Mouse (Mus musculus) left cerebral cortex, adult 2 months (tissue): ENCODE results near the gene Npl. TPM values are rescaled to one million over a fixed set of nuclear protein-coding genes. Genes with fewer than 3 reads are reported as not detected.

Experiments
- DNase-seq, 2 experiments: peaks; one replicate each; pipeline ENCODE4 v3.0.0; 2021 to 2022; ENCODE audit warnings: low spot score in 2 of 2, mixed read lengths in 1 of 2; ENCODE audit errors: extremely low spot score in 1 of 2
- H3K27ac ChIP-seq: fragments of 200-600 bp; 2 replicates; pipeline ENCODE4 v1.8.1; 2022
- H3K4me3 ChIP-seq: fragments of 200-600 bp; 2 replicates; pipeline ENCODE4 v1.8.1; 2022
- CTCF ChIP-seq: fragments of 200-600 bp; IDR thresholded peaks from 2 replicates; pipeline ENCODE4 v1.8.1; 2022; ENCODE audit warnings: antibody characterized with exemption, mild to moderate bottlenecking, moderate library complexity
- intact Hi-C: fragments of 180-260 bp; cut with DNase I; formaldehyde crosslinking; loops from one replicate; pipeline ENCODE4 v1.15.1; 2025
- long read RNA-seq, 2 experiments: library from polyadenylated mRNA; stranded (forward); transcript quantifications; one replicate each; pipeline ENCODE4 v2.0.0; 2021; ENCODE audit warnings: borderline mapping rate in 2 of 2
- total RNA-seq, 2 experiments: library from RNA; stranded (reverse); gene quantifications; 2 replicates each; pipeline ENCODE4 v1.2.3; 2021

Npl gene
- 1 to 10 TPM; 5.4 to 6.0 TPM for total RNA-seq
- long read RNA-seq, experiment 1, transcript Npl-201 (12 exons, 1,735 nt) = major isoform, 8 of 9 reads
- long read RNA-seq, experiment 1, partial matches to known transcripts = 0 of 9 reads
- long read RNA-seq, experiment 1, other reads (novel, unspliced or antisense) = 1 of 9 reads
- long read RNA-seq, experiment 2, partial matches to known transcripts = 1 of 3 reads
- long read RNA-seq, experiment 2, other reads (novel, unspliced or antisense) = 1 of 3 reads

DNA sequence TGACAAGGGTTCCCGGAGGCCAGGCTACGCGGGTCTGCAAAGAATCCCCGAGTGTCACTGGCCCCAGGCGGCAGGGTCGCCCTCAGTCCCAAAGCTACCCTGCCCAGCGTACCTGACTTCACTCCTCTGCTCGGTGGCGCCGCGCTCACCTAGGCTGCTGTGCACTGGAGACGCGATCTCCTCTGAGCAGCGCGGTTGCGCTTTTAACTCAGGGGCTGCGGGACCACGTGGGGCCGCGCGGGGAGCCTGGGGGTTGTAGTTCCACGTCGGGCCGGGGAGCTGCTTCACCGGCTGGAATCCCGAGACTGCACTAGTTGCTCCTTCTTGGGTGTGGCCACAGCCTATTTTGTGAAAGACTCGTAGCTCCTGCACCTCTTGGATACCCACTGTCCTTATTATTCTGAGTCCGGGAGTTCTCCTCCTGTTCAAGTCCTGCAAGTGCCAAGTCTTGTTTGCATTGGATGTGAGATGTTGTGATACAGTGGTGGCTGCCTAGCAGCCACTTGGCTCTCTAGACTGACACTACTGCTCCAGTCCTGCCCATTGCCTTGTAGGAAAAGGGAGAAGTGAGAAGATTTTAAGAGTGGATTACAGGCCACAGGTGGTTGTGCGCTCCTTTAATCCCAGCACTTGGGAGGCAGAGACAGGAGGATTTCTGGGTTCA is at the start of gene Npl:
Npl (minus strand) TSS at position 510 of the 664 bp plus-strand sequence.
- TF ChIP-seq CTCF = peak; percentile 28
- peak within 1 kb of the TSS; percentile 65 for H3K4me3 ChIP-seq
- peak within 1 kb of the TSS; percentile 75; the same call in 1 of the 2 replicates for H3K27ac ChIP-seq
- intact Hi-C loops = no loop called here
- DNase-seq = peak; percentile 82 to 84

DNA sequence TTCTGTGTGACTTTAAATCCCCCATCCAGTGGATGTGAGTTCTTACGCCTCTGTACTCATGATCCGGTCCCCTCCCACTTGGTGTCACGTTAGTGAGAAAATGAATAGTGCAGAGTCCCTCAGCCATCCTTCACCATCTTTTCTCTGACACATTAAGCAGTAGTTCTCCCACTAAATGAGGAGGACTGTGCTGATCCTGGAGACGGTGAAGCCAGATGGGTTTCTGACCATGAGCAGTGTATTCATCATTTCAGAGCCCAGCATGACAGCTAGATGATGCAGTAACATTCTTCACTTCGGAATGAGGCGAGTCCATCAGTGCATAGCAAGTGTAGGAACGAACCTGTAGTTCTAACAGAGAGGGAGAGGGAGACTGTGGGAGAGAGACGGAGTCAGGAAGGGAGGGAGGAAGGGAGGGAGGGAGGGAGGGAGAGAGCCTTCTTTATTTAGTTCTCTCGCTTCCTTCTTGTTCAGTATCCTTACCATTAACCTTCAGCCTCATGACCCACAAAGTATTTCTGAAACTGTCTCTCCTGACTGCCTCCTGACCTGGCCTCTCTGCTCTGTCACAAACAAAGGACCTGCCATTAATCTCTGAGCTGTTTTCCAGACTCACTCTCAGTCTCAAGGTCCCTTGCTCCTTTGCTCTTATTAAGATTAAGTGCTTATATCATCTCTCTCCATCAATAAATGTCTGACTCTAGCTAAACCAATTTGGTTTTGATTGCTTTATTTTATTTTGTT is 49.6 kb upstream of the Npl start:
- no peak for DNase-seq
- Histone ChIP-seq H3K4me3 (no peak overlapping the region), H3K27ac (no peak overlapping the region)
- TF ChIP-seq CTCF = no peak
- intact Hi-C loops = no loop called here

GRCm38 (mm10) chr1:153598773-153599172 is 48.9 kb upstream of the Npl start:
- H3K4me3 ChIP-seq = no peak overlapping the region
- DNase-seq = no peak
- intact Hi-C loops = no loop called here
- no peak for TF ChIP-seq CTCF
- H3K27ac ChIP-seq = no peak overlapping the region

DNA sequence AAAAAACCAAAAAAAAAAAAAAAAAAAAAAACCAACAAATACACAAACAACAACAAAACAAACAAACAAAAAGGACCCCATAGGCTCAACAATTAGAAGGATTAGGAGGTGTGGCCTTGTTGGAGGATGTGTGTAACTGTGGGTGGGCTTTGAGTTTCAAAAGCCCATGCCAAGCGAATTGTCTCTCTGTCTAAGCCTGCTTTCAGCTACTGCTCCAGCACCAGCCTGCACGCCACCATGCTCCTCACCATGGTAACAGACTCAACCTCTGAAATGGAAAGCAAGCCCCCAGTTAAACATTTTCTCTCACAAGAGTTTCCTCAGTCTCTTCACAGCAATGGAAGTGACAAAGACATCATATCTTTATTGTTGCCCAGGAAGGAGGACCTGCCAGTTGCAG is 43.8 kb upstream of the Npl start:
- DNase-seq = no peak
- TF ChIP-seq CTCF = no peak
- intact Hi-C loops = loop anchor here (2.0 kb wide), 1 partner anchor 27 kb away; no protein-coding TSS in a partner anchor
- Histone ChIP-seq H3K4me3 (no peak overlapping the region), H3K27ac (no peak overlapping the region)

DNA sequence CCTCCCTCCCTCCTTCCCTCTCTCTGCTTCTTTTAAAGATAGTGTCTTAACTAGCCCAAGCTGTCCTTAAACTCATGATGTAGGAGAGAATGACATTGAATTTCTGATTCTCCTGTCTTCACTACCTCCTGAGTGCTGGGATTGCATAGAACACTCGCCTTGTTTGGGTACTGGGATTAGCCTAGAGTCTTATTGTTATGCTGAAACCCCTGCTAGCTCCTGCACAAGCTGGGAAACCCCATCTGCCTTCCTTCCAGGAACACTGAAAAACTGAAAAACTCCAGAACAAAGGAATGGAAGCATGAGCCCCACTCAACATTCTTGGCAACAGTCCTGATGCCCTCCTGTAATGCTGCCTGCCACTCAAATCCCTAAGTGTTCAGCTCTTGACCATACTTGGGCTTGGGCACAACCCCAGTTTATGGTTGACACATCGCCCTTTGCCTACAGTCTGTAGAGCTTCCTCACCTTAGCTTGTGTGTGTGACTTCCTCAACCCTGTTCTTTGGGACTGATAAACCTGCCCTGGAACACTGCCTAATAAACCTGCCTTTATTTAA is 40.4 kb upstream of the Npl start:
- no peak for TF ChIP-seq CTCF
- Histone ChIP-seq H3K27ac (no peak overlapping the region), H3K4me3 (no peak overlapping the region)
- intact Hi-C loops = no loop called here
- no peak for DNase-seq

GRCm38 (mm10) chr1:153587956-153588355 is 38.1 kb upstream of the Npl start:
- intact Hi-C loops = no loop called here
- H3K4me3 ChIP-seq = no peak overlapping the region
- TF ChIP-seq CTCF = no peak
- peak in 1 of 2 experiments; percentile 52 for DNase-seq
- no peak overlapping the region for H3K27ac ChIP-seq

- TF ChIP-seq CTCF = no peak
- Histone ChIP-seq H3K27ac (no peak overlapping the region), H3K4me3 (no peak overlapping the region)
- intact Hi-C loops = no loop called here
- DNase-seq = no peak
These were observed 37.0 kb upstream of the Npl start for GRCm38 (mm10) chr1:153586826-153587225.

DNA sequence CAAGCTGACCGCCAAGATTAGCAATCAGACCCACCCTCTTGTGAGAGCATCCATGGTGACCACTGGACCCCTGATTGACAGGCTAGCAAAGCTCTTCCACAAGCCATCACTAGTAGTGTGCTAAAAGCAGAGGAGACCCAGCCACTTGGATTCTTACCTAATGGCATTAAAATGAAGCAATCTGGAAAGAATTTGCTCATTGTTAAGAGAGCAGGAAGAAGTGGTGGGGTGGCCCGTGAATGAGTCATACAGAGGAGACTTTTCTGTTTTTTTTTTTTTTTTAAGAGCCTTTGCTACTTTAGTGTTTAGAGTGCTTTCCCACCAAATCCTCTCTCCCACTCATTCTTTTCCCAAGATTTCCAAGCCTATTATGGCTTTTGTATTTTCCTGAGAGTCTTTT is 35.9 kb upstream of the Npl start:
- Histone ChIP-seq H3K27ac (no peak overlapping the region), H3K4me3 (no peak overlapping the region)
- no peak for DNase-seq
- intact Hi-C loops = no loop called here
- TF ChIP-seq CTCF = no peak

- intact Hi-C loops = no loop called here
- no peak overlapping the region for H3K4me3 ChIP-seq
- no peak overlapping the region for H3K27ac ChIP-seq
- DNase-seq = no peak
- TF ChIP-seq CTCF = no peak
These were observed 33.3 kb upstream of the Npl start for GRCm38 (mm10) chr1:153583189-153583588.

DNA sequence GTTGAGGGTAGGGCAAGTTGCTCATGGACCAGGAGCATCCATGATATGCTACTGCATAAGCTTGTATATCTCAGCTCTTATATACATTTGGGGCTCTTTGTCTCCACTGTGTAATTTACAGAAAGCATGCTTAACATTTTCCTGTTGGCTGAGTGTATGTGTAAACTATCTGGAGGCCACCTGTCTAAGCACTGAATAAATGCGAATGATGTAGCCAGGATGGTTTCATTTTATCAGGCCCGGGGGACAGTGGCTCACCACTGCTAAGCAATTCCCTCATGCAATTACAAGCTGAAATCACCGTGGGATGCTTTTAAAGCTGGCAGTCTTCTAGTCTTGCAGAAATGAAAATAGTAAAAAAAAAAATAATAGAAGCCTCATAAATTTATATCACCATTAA is 24.9 kb upstream of the Npl start:
- intact Hi-C loops = no loop called here
- no peak for DNase-seq
- Histone ChIP-seq H3K4me3 (no peak overlapping the region), H3K27ac (no peak overlapping the region)
- TF ChIP-seq CTCF = no peak

GRCm38 (mm10) chr1:153572271-153573043 is 22.6 kb upstream of the Npl start:
- Histone ChIP-seq H3K27ac (no peak overlapping the region), H3K4me3 (no peak overlapping the region)
- no peak for TF ChIP-seq CTCF
- DNase-seq = no peak
- intact Hi-C loops = no loop called here
